Mouse (Mus musculus): ENCODE measurements at regions not wholly inside any gene's neighbourhood (a gene's known extent, or its start where the extent isn't known, plus 50 kb on each side); places are given as distances from the start of the nearest gene placed in this dataset.

GRCm38 (mm10) chr1:166793717-166794081, 112.1 kb upstream of the Fmo9 start:
- H3K9ac ChIP-seq (ENCODE audit: low read depth, poor library complexity, severe bottlenecking) = no peak overlapping the region
- no peak overlapping the region for H3K4me3 ChIP-seq (ENCODE audit: low read depth, low read length)
- H3K9me3 ChIP-seq (replicated peaks; ENCODE audit: control insufficient read depth, insufficient read depth, low read length, poor library complexity, severe bottlenecking) = no peaks in the 10 kb centered on the region
- H3K27ac ChIP-seq (ENCODE audit: insufficient read depth, low read length) = no peak overlapping the region
- H3K4me1 ChIP-seq (ENCODE audit: control insufficient read depth, insufficient read depth, low read length) = no peaks in the 10 kb centered on the region
- TF ChIP-seq EP300 (IDR thresholded peaks at IDR 0.05; ENCODE audit: insufficient read depth, low read depth, low read length) = no peak
- no peak for TF ChIP-seq CTCF (IDR thresholded peaks at IDR 0.05; ENCODE audit: low read depth, low read length)
- no peak for TF ChIP-seq POLR2A (IDR thresholded peaks at IDR 0.05; ENCODE audit: insufficient read depth, low read length)
- H3K36me3 ChIP-seq (ENCODE audit: control insufficient read depth, insufficient read depth, low read length, poor library complexity, severe bottlenecking) = no peaks in the 10 kb centered on the region
- no peaks in the 10 kb centered on the region for H3K27me3 ChIP-seq (ENCODE audit: control insufficient read depth, insufficient read depth, low read length, poor library complexity, severe bottlenecking)

GRCm38 (mm10) chr1:166794622-166795244, 113.1 kb upstream of the Fmo9 start:
- Histone ChIP-seq H3K36me3 (ENCODE audit: control insufficient read depth, insufficient read depth, low read length, poor library complexity, severe bottlenecking) (no peaks in the 10 kb centered on the region), H3K27ac (ENCODE audit: insufficient read depth, low read length) (no peak overlapping the region), H3K4me3 (ENCODE audit: low read depth, low read length) (no peak overlapping the region), H3K27me3 (ENCODE audit: control insufficient read depth, insufficient read depth, low read length, poor library complexity, severe bottlenecking) (no peaks in the 10 kb centered on the region), H3K9me3 (replicated peaks; ENCODE audit: control insufficient read depth, insufficient read depth, low read length, poor library complexity, severe bottlenecking) (no peaks in the 10 kb centered on the region), H3K9ac (ENCODE audit: low read depth, poor library complexity, severe bottlenecking) (no peak overlapping the region), H3K4me1 (ENCODE audit: control insufficient read depth, insufficient read depth, low read length) (no peaks in the 10 kb centered on the region)
- no peak for TF ChIP-seq POLR2A (IDR thresholded peaks at IDR 0.05; ENCODE audit: insufficient read depth, low read length)
- TF ChIP-seq CTCF (IDR thresholded peaks at IDR 0.05; ENCODE audit: low read depth, low read length) = peak; percentile 17

- Histone ChIP-seq H3K9ac (ENCODE audit: low read depth, poor library complexity, severe bottlenecking) (no peak overlapping the region), H3K4me3 (ENCODE audit: low read depth, low read length) (no peak overlapping the region), H3K9me3 (replicated peaks; ENCODE audit: control insufficient read depth, insufficient read depth, low read length, poor library complexity, severe bottlenecking) (no peaks in the 10 kb centered on the region), H3K27me3 (ENCODE audit: control insufficient read depth, insufficient read depth, low read length, poor library complexity, severe bottlenecking) (no peaks in the 10 kb centered on the region), H3K4me1 (ENCODE audit: control insufficient read depth, insufficient read depth, low read length) (no peaks in the 10 kb centered on the region), H3K27ac (ENCODE audit: insufficient read depth, low read length) (no peak overlapping the region), H3K36me3 (ENCODE audit: control insufficient read depth, insufficient read depth, low read length, poor library complexity, severe bottlenecking) (no peaks in the 10 kb centered on the region)
- TF ChIP-seq EP300 (IDR thresholded peaks at IDR 0.05; ENCODE audit: insufficient read depth, low read depth, low read length) (no peak), POLR2A (IDR thresholded peaks at IDR 0.05; ENCODE audit: insufficient read depth, low read length) (no peak), CTCF (IDR thresholded peaks at IDR 0.05; ENCODE audit: low read depth, low read length) (no peak)
Measured at GRCm38 (mm10) chr1:166795613-166796012, 114.0 kb upstream of the Fmo9 start.

GRCm38 (mm10) chr1:166796362-166796925, 114.8 kb upstream of the Fmo9 start:
- Histone ChIP-seq H3K4me3 (ENCODE audit: low read depth, low read length) (no peak overlapping the region), H3K36me3 (ENCODE audit: control insufficient read depth, insufficient read depth, low read length, poor library complexity, severe bottlenecking) (no peaks in the 10 kb centered on the region), H3K4me1 (ENCODE audit: control insufficient read depth, insufficient read depth, low read length) (no peaks in the 10 kb centered on the region), H3K9ac (ENCODE audit: low read depth, poor library complexity, severe bottlenecking) (no peak overlapping the region), H3K27ac (ENCODE audit: insufficient read depth, low read length) (no peak overlapping the region), H3K9me3 (replicated peaks; ENCODE audit: control insufficient read depth, insufficient read depth, low read length, poor library complexity, severe bottlenecking) (no peaks in the 10 kb centered on the region), H3K27me3 (ENCODE audit: control insufficient read depth, insufficient read depth, low read length, poor library complexity, severe bottlenecking) (no peaks in the 10 kb centered on the region)
- no peak for TF ChIP-seq EP300 (IDR thresholded peaks at IDR 0.05; ENCODE audit: insufficient read depth, low read depth, low read length)
- TF ChIP-seq POLR2A (IDR thresholded peaks at IDR 0.05; ENCODE audit: insufficient read depth, low read length) = no peak
- TF ChIP-seq CTCF (IDR thresholded peaks at IDR 0.05; ENCODE audit: low read depth, low read length) = no peak

- Histone ChIP-seq H3K27ac (ENCODE audit: insufficient read depth, low read length) (no peak overlapping the region), H3K9me3 (replicated peaks; ENCODE audit: control insufficient read depth, insufficient read depth, low read length, poor library complexity, severe bottlenecking) (no peaks in the 10 kb centered on the region), H3K4me1 (ENCODE audit: control insufficient read depth, insufficient read depth, low read length) (no peaks in the 10 kb centered on the region), H3K4me3 (ENCODE audit: low read depth, low read length) (no peak overlapping the region), H3K9ac (ENCODE audit: low read depth, poor library complexity, severe bottlenecking) (no peak overlapping the region), H3K36me3 (ENCODE audit: control insufficient read depth, insufficient read depth, low read length, poor library complexity, severe bottlenecking) (no peaks in the 10 kb centered on the region), H3K27me3 (ENCODE audit: control insufficient read depth, insufficient read depth, low read length, poor library complexity, severe bottlenecking) (no peaks in the 10 kb centered on the region)
- TF ChIP-seq EP300 (IDR thresholded peaks at IDR 0.05; ENCODE audit: insufficient read depth, low read depth, low read length) = no peak
- no peak for TF ChIP-seq CTCF (IDR thresholded peaks at IDR 0.05; ENCODE audit: low read depth, low read length)
- no peak for TF ChIP-seq POLR2A (IDR thresholded peaks at IDR 0.05; ENCODE audit: insufficient read depth, low read length)
Measured at GRCm38 (mm10) chr1:166796931-166797330, 115.3 kb upstream of the Fmo9 start.

GRCm38 (mm10) chr1:166800953-166801603, 119.4 kb upstream of the Fmo9 start:
- no peaks in the 10 kb centered on the region for H3K9me3 ChIP-seq (replicated peaks; ENCODE audit: control insufficient read depth, insufficient read depth, low read length, poor library complexity, severe bottlenecking)
- H3K27ac ChIP-seq (ENCODE audit: insufficient read depth, low read length) = no peak overlapping the region
- H3K4me3 ChIP-seq (ENCODE audit: low read depth, low read length) = no peak overlapping the region
- no peak for TF ChIP-seq POLR2A (IDR thresholded peaks at IDR 0.05; ENCODE audit: insufficient read depth, low read length)
- TF ChIP-seq EP300 (IDR thresholded peaks at IDR 0.05; ENCODE audit: insufficient read depth, low read depth, low read length) = no peak
- TF ChIP-seq CTCF (IDR thresholded peaks at IDR 0.05; ENCODE audit: low read depth, low read length) = no peak
- H3K36me3 ChIP-seq (ENCODE audit: control insufficient read depth, insufficient read depth, low read length, poor library complexity, severe bottlenecking) = no peaks in the 10 kb centered on the region
- no peaks in the 10 kb centered on the region for H3K4me1 ChIP-seq (ENCODE audit: control insufficient read depth, insufficient read depth, low read length)
- H3K27me3 ChIP-seq (ENCODE audit: control insufficient read depth, insufficient read depth, low read length, poor library complexity, severe bottlenecking) = no peaks in the 10 kb centered on the region
- H3K9ac ChIP-seq (ENCODE audit: low read depth, poor library complexity, severe bottlenecking) = no peak overlapping the region

Data from ES-Bruce4 (cell line).